Mouse (Mus musculus) liver, embryonic 12.5 days (tissue): ENCODE measurements around the gene Skil. TPM values are rescaled to one million over a fixed set of nuclear protein-coding genes. Genes with fewer than 3 reads are reported as not detected.

Source experiments
- ATAC-seq: fragments of 200-750 bp; cut with Nextera tagmentation; 2 replicates; pipeline ENCODE4 v1.8.0; 2017; ENCODE audit warnings: moderate number of reproducible peaks, mild to moderate bottlenecking, moderate library complexity
- H3K27ac ChIP-seq: fragments of 300-500 bp; sonication (generic); 2 replicates; pipeline ENCODE4 v1.5.1; 2016; ENCODE audit warnings: mild to moderate bottlenecking
- H3K27me3 ChIP-seq: fragments of 300-500 bp; sonication (generic); replicated peaks from 2 replicates; pipeline ENCODE4 v1.6.1; 2016; ENCODE audit warnings: mild to moderate bottlenecking, moderate library complexity
- H3K36me3 ChIP-seq: fragments of 300-500 bp; sonication (generic); 2 replicates; pipeline ENCODE4 v1.6.1; 2016; ENCODE audit warnings: mild to moderate bottlenecking, moderate library complexity
- H3K4me1 ChIP-seq: fragments of 300-500 bp; sonication (generic); 2 replicates; pipeline ENCODE4 v1.6.1; 2016
- H3K4me2 ChIP-seq: fragments of 300-500 bp; sonication (generic); 2 replicates; pipeline ENCODE4 v1.6.1; 2016; ENCODE audit warnings: mild to moderate bottlenecking, moderate library complexity
- H3K4me3 ChIP-seq: fragments of 300-500 bp; sonication (generic); 2 replicates; pipeline ENCODE4 v1.5.1; 2016; ENCODE audit warnings: mild to moderate bottlenecking, moderate library complexity
- H3K9ac ChIP-seq: fragments of 300-500 bp; sonication (generic); 2 replicates; pipeline ENCODE4 v1.6.1; 2016; ENCODE audit warnings: mild to moderate bottlenecking, moderate library complexity
- H3K9me3 ChIP-seq: fragments of 300-500 bp; sonication (generic); replicated peaks from 2 replicates; pipeline ENCODE4 v1.6.1; 2016; ENCODE audit warnings: mild to moderate bottlenecking, moderate library complexity
- WGBS: fragments of 180-500 bp; shearing (Covaris S2); methylation state at CpG from one replicate; pipeline ENCODE4 v1.1.7; 2016; ENCODE audit not compliant: insufficient replicate concordance; 5-methylcytosine and 5-hydroxymethylcytosine counted together
- polyA plus RNA-seq: library from polyadenylated mRNA; unstranded; fragments of >200 nt; fragmentation: Nextera tagmentation; extraction: Ambion mirVana; gene quantifications from 2 replicates; pipeline ENCODE4 v1.2.1, GENCODE M21; 2016

Gene Skil
- polyA plus RNA-seq, 1 experiment from 2014 or later: 7.6 TPM

DNA sequence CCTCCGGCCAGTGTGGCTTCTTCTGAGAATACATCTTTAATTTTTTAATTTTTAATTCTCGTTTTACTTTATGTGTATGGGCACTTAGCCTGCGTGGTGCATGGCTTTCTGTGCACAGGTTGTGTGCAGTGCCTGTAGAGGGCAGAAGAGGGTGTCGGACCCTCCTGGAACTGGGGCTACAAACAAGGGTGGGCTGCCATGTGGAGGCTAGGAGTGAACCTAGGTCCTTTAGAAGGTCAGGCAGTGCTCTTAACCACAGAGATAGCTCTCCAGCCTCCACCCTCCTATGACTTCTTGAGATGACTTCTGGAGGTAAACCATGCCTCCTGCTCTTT lies 33.1 kb upstream of the Skil start:
- H3K36me3 ChIP-seq: no peaks in the 10 kb centered on the region
- no peaks in the 10 kb centered on the region for H3K9me3 ChIP-seq
- WGBS: 26% methylated on average over 4 of the region's 4 CpGs
- peak overlapping the region; percentile 18 for H3K4me3 ChIP-seq
- peak overlapping the region; percentile 48 for H3K4me2 ChIP-seq
- no peak for ATAC-seq
- H3K27ac ChIP-seq: no peak overlapping the region
- H3K4me1 ChIP-seq: peaks cover 15% of the 10 kb centered on the region; the same call in 1 of the 2 replicates
- no peak overlapping the region for H3K9ac ChIP-seq
- H3K27me3 ChIP-seq: no peaks in the 10 kb centered on the region

DNA sequence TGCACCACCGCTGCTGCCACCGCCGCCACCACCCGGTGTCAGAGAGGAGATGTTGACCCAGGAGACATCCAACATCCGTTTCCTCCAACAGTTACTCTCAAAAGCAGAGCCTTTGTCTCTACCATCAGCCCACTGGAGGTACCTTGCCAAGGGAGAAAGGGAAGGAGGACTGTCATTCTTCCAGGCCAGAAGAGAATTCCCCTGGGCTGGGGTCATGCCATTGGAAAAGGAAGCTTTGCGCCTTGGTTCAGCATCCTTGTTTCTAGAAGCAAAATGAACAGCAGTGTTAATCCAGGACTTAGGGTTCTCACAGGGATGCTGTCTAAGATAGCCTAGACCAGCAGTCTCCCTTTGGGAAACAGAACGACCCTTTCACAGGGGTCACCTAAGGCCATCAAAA lies 32.5 kb upstream of the Skil start:
- H3K27me3 ChIP-seq: no peaks in the 10 kb centered on the region
- 62% methylated on average over 7 of the region's 7 CpGs for WGBS
- no peak overlapping the region for H3K4me2 ChIP-seq
- no peak overlapping the region for H3K9ac ChIP-seq
- H3K4me3 ChIP-seq: no peak overlapping the region
- ATAC-seq: no peak
- no peaks in the 10 kb centered on the region for H3K36me3 ChIP-seq
- H3K27ac ChIP-seq: no peak overlapping the region
- H3K9me3 ChIP-seq: no peaks in the 10 kb centered on the region
- H3K4me1 ChIP-seq: peaks cover 13% of the 10 kb centered on the region; the same call in 1 of the 2 replicates

DNA sequence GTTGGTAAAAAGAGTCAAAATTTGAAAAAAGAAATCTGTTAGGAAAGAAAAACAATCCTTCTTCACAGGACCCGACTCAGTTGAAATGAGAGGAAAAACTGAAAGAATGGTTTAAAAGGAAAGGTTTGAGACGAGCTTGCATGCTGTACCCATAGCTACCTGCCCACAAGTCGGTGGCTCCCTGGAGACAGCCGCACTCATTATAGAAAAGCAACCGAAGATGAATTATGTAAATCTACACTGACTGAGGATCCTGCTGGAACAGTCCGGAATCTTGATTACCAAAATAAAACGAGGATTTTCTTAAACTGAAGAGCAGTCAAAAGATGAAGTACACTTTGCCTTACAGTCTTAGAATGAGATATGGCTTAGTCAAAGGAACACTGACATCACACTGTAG lies 26.4 kb upstream of the Skil start:
- no peak overlapping the region for H3K27ac ChIP-seq
- H3K4me3 ChIP-seq: no peak overlapping the region
- H3K27me3 ChIP-seq: no peaks in the 10 kb centered on the region; the same call in 1 of the 2 replicates
- H3K36me3 ChIP-seq: no peaks in the 10 kb centered on the region
- 66% methylated on average over 7 of the region's 7 CpGs for WGBS
- H3K9me3 ChIP-seq: no peaks in the 10 kb centered on the region
- H3K4me2 ChIP-seq: no peak overlapping the region
- no peaks in the 10 kb centered on the region for H3K4me1 ChIP-seq
- H3K9ac ChIP-seq: no peak overlapping the region
- no peak for ATAC-seq

DNA sequence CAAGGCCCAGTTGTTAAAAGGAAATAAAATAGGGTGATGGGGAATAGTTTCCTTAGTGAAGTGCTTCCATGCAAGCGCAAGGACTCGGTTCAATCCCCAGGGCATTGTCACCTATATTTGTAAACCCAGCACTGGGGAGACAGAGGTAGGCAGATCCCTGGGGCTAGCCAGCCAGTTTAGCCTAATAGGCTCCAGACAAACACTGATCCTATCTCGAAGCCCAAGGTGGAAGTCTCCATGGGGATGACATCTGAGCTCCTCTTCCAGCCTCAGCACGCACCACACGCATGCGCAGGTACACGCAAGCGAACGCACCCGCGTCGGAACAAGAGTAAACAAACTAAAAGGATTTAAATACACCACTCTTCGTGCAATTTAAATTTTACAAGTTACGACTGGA lies 23.1 kb upstream of the Skil start:
- Histone ChIP-seq H3K4me1 (no peaks in the 10 kb centered on the region), H3K27me3 (no peaks in the 10 kb centered on the region; the same call in 1 of the 2 replicates), H3K4me2 (no peak overlapping the region), H3K36me3 (no peaks in the 10 kb centered on the region), H3K9me3 (no peaks in the 10 kb centered on the region), H3K4me3 (no peak overlapping the region), H3K27ac (no peak overlapping the region), H3K9ac (no peak overlapping the region)
- 85% methylated on average over 14 of the region's 14 CpGs for WGBS
- no peak for ATAC-seq

DNA sequence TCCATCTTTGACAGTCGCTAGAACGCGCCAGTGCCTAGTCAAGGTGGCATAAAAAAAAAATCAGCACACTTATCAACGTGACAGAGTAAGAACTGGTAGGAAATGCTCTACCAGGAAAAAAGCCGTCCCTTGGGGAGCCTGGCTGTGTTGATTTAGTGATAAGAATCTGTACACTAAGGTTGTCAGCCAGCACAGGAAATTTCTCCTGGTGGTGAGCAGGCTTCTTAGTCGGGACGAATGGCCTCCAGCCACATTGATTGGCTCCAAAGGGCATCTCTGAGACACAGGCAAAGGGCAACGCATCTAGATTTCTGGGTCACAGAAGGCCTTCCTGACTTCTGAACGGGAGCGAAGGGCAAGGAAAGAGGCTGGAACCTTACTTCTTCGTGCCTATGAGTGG lies 19.1 kb upstream of the Skil start:
- Histone ChIP-seq H3K4me3 (no peak overlapping the region), H3K4me2 (no peak overlapping the region), H3K9me3 (no peaks in the 10 kb centered on the region), H3K27ac (no peak overlapping the region), H3K36me3 (no peaks in the 10 kb centered on the region), H3K9ac (no peak overlapping the region), H3K4me1 (no peaks in the 10 kb centered on the region), H3K27me3 (peaks cover 2% of the 10 kb centered on the region; the same call in 1 of the 2 replicates)
- ATAC-seq: no peak
- 46% methylated on average over 11 of the region's 11 CpGs for WGBS

DNA sequence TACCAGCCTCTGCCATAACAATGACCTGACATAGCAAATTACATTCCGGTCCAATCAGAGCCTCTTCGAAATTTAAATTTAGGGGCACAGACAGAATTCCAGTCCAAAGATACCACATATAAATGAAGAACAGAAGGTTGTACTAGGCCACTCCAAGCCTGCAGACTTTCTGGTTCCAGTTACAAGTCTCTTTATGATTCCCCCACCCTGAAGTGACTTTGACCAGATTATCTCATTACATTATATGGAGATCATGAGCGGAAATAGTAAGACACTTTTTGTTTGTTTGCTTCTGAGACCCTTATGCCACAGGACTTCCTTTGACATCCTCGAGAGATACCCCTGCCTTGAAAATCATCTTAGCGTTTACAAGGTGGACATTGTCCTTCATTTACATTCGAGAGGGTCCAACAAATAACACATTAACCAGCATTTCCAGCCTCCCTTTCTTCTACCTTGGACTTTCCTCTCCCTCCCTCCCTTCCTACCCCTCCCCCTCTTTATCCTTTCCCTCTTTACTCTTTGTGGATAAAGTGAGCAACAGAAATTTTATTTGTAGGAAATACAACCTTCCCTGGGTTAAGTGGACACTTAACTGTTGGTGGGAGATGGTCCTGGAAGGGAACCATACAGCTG lies 17.7 kb upstream of the Skil start:
- no peak overlapping the region for H3K9ac ChIP-seq
- H3K4me2 ChIP-seq: no peak overlapping the region
- 0 out of 2 replicates have a peak, but pooled peaks cover 3% of the 10 kb centered on the region for H3K27me3 ChIP-seq
- no peaks in the 10 kb centered on the region for H3K9me3 ChIP-seq
- H3K4me1 ChIP-seq: no peaks in the 10 kb centered on the region
- H3K4me3 ChIP-seq: no peak overlapping the region
- no peaks in the 10 kb centered on the region for H3K36me3 ChIP-seq
- ATAC-seq: no peak
- 60% methylated on average over 6 of the region's 6 CpGs for WGBS
- H3K27ac ChIP-seq: no peak overlapping the region

DNA sequence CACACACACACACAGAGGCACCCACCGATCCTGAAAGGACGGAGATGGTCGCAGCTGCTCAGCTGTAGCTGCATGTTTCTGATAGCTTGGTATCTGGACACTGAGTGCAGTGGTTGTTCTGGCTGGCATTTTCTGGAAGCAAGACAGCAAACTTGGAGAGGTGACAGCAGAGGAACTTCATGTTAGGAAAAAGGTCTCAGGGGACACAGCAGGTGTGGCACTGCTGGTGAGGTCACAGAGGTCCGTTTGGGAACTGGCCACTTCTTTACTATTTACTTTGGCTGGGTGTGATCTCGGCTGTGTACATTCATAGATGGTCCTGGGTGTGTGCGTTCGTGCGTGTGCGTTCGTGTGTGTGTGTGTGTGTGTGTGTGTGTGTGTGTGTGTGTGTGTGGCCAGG lies 15.4 kb upstream of the Skil start:
- no peaks in the 10 kb centered on the region for H3K36me3 ChIP-seq
- H3K4me2 ChIP-seq: no peak overlapping the region
- WGBS: 60% methylated on average over 10 of the region's 10 CpGs
- peaks cover 7% of the 10 kb centered on the region for H3K4me1 ChIP-seq
- H3K27me3 ChIP-seq: 0 out of 2 replicates have a peak, but pooled peaks cover 3% of the 10 kb centered on the region
- peak; percentile 46; the same call in 1 of the 2 replicates for ATAC-seq
- H3K27ac ChIP-seq: no peak overlapping the region
- no peak overlapping the region for H3K4me3 ChIP-seq
- H3K9me3 ChIP-seq: no peaks in the 10 kb centered on the region
- H3K9ac ChIP-seq: no peak overlapping the region

DNA sequence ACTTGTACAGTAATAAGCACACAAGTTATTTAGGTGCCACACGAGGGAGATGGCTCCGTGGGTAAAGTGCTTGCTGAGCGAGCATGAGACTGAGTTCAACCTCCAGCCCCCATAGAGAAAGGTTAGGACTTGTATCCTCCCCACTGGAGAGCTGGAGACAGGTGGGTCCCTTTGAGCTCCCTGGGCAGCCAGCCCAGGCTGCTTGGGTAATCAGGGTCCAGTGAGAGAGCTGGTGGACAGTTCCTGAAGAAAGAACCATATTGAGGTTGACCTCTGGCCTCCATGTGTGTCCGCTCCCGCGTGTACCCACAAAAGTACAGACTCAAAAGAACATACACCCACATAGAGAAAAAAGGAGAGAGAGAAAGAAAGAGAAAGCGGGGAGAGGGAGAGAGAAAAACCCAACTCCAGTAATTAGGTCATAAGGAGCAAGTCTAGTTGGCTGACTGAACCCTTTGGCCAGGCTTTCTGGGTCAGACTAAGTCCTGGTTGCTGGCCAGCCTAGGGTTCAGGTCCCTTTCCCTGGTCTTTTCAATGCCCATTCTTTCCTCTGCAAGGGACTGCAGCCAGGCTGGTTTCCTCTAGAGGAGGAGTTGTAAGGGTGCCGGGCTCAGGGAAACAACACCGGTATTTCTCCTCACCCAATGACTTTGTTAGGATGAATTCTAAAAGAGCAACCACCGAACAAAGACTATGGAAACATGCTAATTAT lies 13.9 kb upstream of the Skil start:
- Histone ChIP-seq H3K36me3 (no peaks in the 10 kb centered on the region), H3K9me3 (no peaks in the 10 kb centered on the region), H3K9ac (no peak overlapping the region), H3K4me3 (no peak overlapping the region), H3K27me3 (0 out of 2 replicates have a peak, but pooled peaks cover 9% of the 10 kb centered on the region), H3K4me2 (no peak overlapping the region), H3K27ac (no peak overlapping the region), H3K4me1 (peaks cover 7% of the 10 kb centered on the region)
- ATAC-seq: no peak
- WGBS: 73% methylated on average over 10 of the region's 10 CpGs

DNA sequence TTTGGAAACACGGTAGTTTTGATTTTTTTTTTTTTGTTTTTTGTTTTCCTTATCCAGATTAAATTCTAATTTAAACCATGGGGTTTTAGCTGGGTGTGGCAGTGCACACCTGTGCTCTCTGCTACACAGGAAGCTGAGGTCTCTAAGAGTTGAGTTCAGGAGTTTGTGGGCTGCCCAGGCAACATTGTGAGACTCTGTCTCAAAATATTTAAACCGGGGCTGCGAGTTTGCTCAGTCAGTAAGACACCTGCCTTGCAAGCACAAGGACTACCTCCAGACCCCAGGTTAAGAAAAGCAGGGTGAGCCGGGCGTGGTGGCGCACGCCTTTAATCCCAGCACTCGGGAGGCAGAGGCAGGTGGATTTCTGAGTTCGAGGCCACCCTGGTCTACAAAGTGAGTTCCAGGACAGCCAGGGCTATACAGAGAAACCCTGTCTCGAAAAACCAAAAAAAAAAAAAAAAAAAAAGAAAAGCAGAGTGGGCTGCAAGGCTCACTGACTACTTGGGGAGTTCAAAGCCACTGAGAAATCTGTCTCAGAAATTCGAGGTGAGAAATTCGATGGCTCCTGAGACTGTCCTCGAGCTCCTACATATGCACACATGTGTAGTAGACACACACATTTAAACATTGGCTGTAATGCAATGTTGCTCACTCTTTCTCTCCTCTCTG lies 11.9 kb upstream of the Skil start:
- no peak overlapping the region for H3K4me3 ChIP-seq
- H3K27me3 ChIP-seq: 0 out of 2 replicates have a peak, but pooled peaks cover 9% of the 10 kb centered on the region
- no peak overlapping the region for H3K27ac ChIP-seq
- H3K4me1 ChIP-seq: peaks cover 7% of the 10 kb centered on the region
- no peak for ATAC-seq
- 77% methylated on average over 12 of the region's 13 CpGs for WGBS
- no peaks in the 10 kb centered on the region for H3K9me3 ChIP-seq
- no peak overlapping the region for H3K4me2 ChIP-seq
- H3K9ac ChIP-seq: no peak overlapping the region
- no peaks in the 10 kb centered on the region for H3K36me3 ChIP-seq

DNA sequence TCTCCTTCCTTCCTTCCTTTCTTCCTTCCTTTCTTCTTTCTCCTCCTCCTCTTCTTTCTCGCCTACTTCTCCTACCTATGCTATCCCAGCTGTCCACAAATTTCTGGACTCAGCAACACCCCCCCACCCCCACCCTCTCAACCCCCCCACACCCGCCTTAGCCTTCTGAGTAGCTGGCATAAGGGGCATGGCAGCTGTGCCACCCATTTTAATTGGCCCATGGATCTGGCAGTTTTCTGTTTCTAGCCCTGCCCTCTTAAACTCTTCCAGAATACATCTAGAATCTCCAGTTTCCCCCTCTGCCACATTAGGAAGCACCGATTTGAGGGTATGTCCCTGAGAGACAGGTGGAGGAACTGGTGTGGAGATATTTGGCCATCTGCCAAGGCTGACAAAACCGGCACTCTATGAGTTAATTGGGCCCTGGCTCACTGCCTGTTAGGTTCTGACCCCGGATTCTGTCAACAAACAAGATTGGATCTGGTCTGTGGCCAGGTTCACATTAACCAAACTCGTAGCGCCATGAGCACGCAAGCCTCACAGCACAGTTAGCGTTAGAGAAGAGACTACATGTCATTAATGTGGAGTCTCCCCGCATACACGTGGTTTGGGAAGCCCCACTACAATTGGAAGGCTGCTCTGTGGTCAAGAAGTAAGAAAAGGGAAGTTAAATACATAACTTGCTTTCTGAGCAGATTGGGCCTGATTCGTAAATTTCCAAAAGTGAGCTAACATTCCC lies 11.2 kb upstream of the Skil start:
- 26% methylated on average over 12 of the region's 12 CpGs for WGBS
- Histone ChIP-seq H3K4me3 (no peak overlapping the region), H3K27me3 (0 out of 2 replicates have a peak, but pooled peaks cover 9% of the 10 kb centered on the region), H3K36me3 (no peaks in the 10 kb centered on the region), H3K4me2 (peak overlapping the region; percentile 27; the same call in 1 of the 2 replicates), H3K27ac (no peak overlapping the region), H3K9ac (no peak overlapping the region), H3K9me3 (no peaks in the 10 kb centered on the region), H3K4me1 (peaks cover 7% of the 10 kb centered on the region)
- ATAC-seq: no peak

DNA sequence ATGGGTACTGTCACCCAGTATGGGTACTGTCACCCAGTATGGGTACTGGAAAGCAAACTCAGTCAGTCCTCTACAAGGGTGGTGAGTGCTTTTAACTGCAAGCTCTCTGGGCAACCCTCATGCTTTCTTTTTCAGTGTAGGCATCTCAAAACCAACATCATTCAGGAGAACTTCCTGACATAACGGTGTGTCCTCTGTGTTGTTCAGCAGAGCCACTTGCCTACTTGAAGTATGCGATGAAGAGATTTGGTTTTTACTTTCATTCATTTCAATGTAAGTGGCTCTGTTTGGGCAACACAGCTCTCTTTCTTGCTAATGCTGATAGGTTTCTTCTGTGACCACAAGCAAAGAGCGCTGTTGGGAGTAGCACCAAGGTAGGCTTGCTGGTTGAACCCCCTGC lies 9.9 kb upstream of the Skil start:
- H3K27me3 ChIP-seq: 0 out of 2 replicates have a peak, but pooled peaks cover 9% of the 10 kb centered on the region
- H3K27ac ChIP-seq: no peak overlapping the region
- H3K9me3 ChIP-seq: no peaks in the 10 kb centered on the region
- peaks cover 7% of the 10 kb centered on the region for H3K4me1 ChIP-seq
- WGBS: 71% methylated on average over 3 of the region's 3 CpGs
- ATAC-seq: no peak
- no peaks in the 10 kb centered on the region for H3K36me3 ChIP-seq
- no peak overlapping the region for H3K9ac ChIP-seq
- no peak overlapping the region for H3K4me3 ChIP-seq
- no peak overlapping the region for H3K4me2 ChIP-seq
